Mouse (Mus musculus): Measurements from ENCODE around the gene Jpt2.

GRCm38 (mm10) chr17:24894061-24894994, 66.2 kb downstream of the Jpt2 start:
- TF ChIP-seq POLR2A (IDR thresholded peaks at IDR 0.05; ENCODE audit: control insufficient read depth in 1 of 2, insufficient read depth in 1 of 2, low read depth in 1 of 2, low read length in 2 of 2, poor library complexity in 1 of 2): no peak
- no peak for TF ChIP-seq SIN3A (IDR thresholded peaks at IDR 0.05; ENCODE audit: low read length)
